Mouse (Mus musculus): ENCODE results near the gene Ap1b1. TPM values are rescaled to one million over a fixed set of nuclear protein-coding genes. Genes with fewer than 3 reads are reported as not detected.
A peak's percentile ranks its signal among the peaks of the same experiment; 100 is the strongest.

Ap1b1 gene
- polyA plus RNA-seq, 1 experiment from 2014 or later, result 110 TPM

GRCm38 (mm10) chr11:5040585-5040984 is 54.0 kb downstream of the Ap1b1 start:
- no peaks in the 10 kb centered on the region for H3K27me3 ChIP-seq (replicated peaks)
- no peaks in the 10 kb centered on the region for H3K4me1 ChIP-seq
- H3K4me2 ChIP-seq, result no peak overlapping the region
- ATAC-seq, result no peak
- no peak overlapping the region for H3K4me3 ChIP-seq
- no peaks in the 10 kb centered on the region for H3K9me3 ChIP-seq (replicated peaks)
- no peak overlapping the region for H3K27ac ChIP-seq
- H3K9ac ChIP-seq, result no peak overlapping the region
- H3K36me3 ChIP-seq, result peaks cover 76% of the 10 kb centered on the region
- WGBS (ENCODE audit: insufficient replicate concordance), result 88% methylated on average over 5 of the region's 5 CpGs

GRCm38 (mm10) chr11:5041144-5041780 is 54.6 kb downstream of the Ap1b1 start:
- WGBS (ENCODE audit: insufficient replicate concordance), result 82% methylated on average over 18 of the region's 18 CpGs
- no peaks in the 10 kb centered on the region for H3K4me1 ChIP-seq
- peaks cover 4% of the 10 kb centered on the region; the same call in 1 of the 2 replicates for H3K27me3 ChIP-seq (replicated peaks)
- no peak overlapping the region for H3K9ac ChIP-seq
- H3K27ac ChIP-seq, result no peak overlapping the region
- H3K9me3 ChIP-seq (replicated peaks), result no peaks in the 10 kb centered on the region
- no peak overlapping the region for H3K4me2 ChIP-seq
- H3K4me3 ChIP-seq, result no peak overlapping the region
- no peak for ATAC-seq
- H3K36me3 ChIP-seq, result peaks cover 69% of the 10 kb centered on the region

- H3K4me1 ChIP-seq, result peaks cover under 1% of the 10 kb centered on the region; the same call in 1 of the 2 replicates
- no peak overlapping the region for H3K27ac ChIP-seq
- H3K36me3 ChIP-seq, result peaks cover 54% of the 10 kb centered on the region
- 84% methylated on average over 8 of the region's 8 CpGs for WGBS (ENCODE audit: insufficient replicate concordance)
- ATAC-seq, result no peak
- peaks cover 8% of the 10 kb centered on the region for H3K27me3 ChIP-seq (replicated peaks)
- no peak overlapping the region for H3K4me2 ChIP-seq
- no peak overlapping the region for H3K4me3 ChIP-seq
- H3K9ac ChIP-seq, result no peak overlapping the region
- no peaks in the 10 kb centered on the region for H3K9me3 ChIP-seq (replicated peaks)
These were observed 56.2 kb downstream of the Ap1b1 start for GRCm38 (mm10) chr11:5042645-5043381.

GRCm38 (mm10) chr11:5046321-5046926 is 59.8 kb downstream of the Ap1b1 start:
- WGBS (ENCODE audit: insufficient replicate concordance), result 41% methylated on average over 12 of the region's 12 CpGs
- no peak overlapping the region for H3K4me3 ChIP-seq
- H3K4me1 ChIP-seq, result peaks cover 8% of the 10 kb centered on the region
- no peak overlapping the region for H3K27ac ChIP-seq
- peaks cover 17% of the 10 kb centered on the region for H3K36me3 ChIP-seq
- no peak overlapping the region for H3K9ac ChIP-seq
- no peak overlapping the region for H3K4me2 ChIP-seq
- H3K9me3 ChIP-seq (replicated peaks), result no peaks in the 10 kb centered on the region
- no peak for ATAC-seq
- peaks cover 26% of the 10 kb centered on the region for H3K27me3 ChIP-seq (replicated peaks)

GRCm38 (mm10) chr11:5051629-5052028 is 65.0 kb downstream of the Ap1b1 start:
- H3K36me3 ChIP-seq, result no peaks in the 10 kb centered on the region
- no peak overlapping the region for H3K9ac ChIP-seq
- H3K4me1 ChIP-seq, result peaks cover 8% of the 10 kb centered on the region
- no peak overlapping the region for H3K4me3 ChIP-seq
- no peak overlapping the region for H3K27ac ChIP-seq
- 83% methylated on average over 10 of the region's 10 CpGs for WGBS (ENCODE audit: insufficient replicate concordance)
- peaks cover 39% of the 10 kb centered on the region for H3K27me3 ChIP-seq (replicated peaks)
- H3K9me3 ChIP-seq (replicated peaks), result no peaks in the 10 kb centered on the region
- no peak for ATAC-seq
- no peak overlapping the region for H3K4me2 ChIP-seq

GRCm38 (mm10) chr11:5052200-5052854 is 65.7 kb downstream of the Ap1b1 start:
- Histone ChIP-seq H3K9ac (no peak overlapping the region), H3K4me1 (peaks cover 8% of the 10 kb centered on the region), H3K4me2 (no peak overlapping the region), H3K36me3 (no peaks in the 10 kb centered on the region), H3K4me3 (no peak overlapping the region), H3K9me3 (replicated peaks) (no peaks in the 10 kb centered on the region), H3K27ac (no peak overlapping the region), H3K27me3 (replicated peaks) (peaks cover 44% of the 10 kb centered on the region)
- WGBS (ENCODE audit: insufficient replicate concordance), result 64% methylated on average over 10 of the region's 10 CpGs
- no peak for ATAC-seq

GRCm38 (mm10) chr11:5054151-5054550 is 67.5 kb downstream of the Ap1b1 start:
- WGBS (ENCODE audit: insufficient replicate concordance), result 73% methylated on average over 14 of the region's 14 CpGs
- Histone ChIP-seq H3K4me1 (peaks cover 9% of the 10 kb centered on the region), H3K9me3 (replicated peaks) (no peaks in the 10 kb centered on the region), H3K4me2 (no peak overlapping the region), H3K4me3 (no peak overlapping the region), H3K27ac (no peak overlapping the region), H3K36me3 (no peaks in the 10 kb centered on the region), H3K9ac (no peak overlapping the region), H3K27me3 (replicated peaks) (peaks cover 63% of the 10 kb centered on the region)
- no peak for ATAC-seq

- Histone ChIP-seq H3K36me3 (no peaks in the 10 kb centered on the region), H3K27ac (no peak overlapping the region), H3K9ac (no peak overlapping the region), H3K27me3 (replicated peaks) (peaks cover 66% of the 10 kb centered on the region), H3K4me2 (no peak overlapping the region), H3K4me3 (no peak overlapping the region), H3K9me3 (replicated peaks) (no peaks in the 10 kb centered on the region), H3K4me1 (peaks cover 9% of the 10 kb centered on the region)
- ATAC-seq, result no peak
- 67% methylated on average over 6 of the region's 6 CpGs for WGBS (ENCODE audit: insufficient replicate concordance)
These were observed 68.2 kb downstream of the Ap1b1 start for GRCm38 (mm10) chr11:5054874-5055273.

- H3K4me1 ChIP-seq, result peaks cover 13% of the 10 kb centered on the region
- no peak for ATAC-seq
- no peak overlapping the region for H3K27ac ChIP-seq
- no peaks in the 10 kb centered on the region for H3K9me3 ChIP-seq (replicated peaks)
- no peak overlapping the region for H3K4me2 ChIP-seq
- H3K9ac ChIP-seq, result no peak overlapping the region
- H3K36me3 ChIP-seq, result peaks cover 7% of the 10 kb centered on the region; the same call in 1 of the 2 replicates
- no peak overlapping the region for H3K4me3 ChIP-seq
- peaks cover 67% of the 10 kb centered on the region for H3K27me3 ChIP-seq (replicated peaks)
- 46% methylated on average over 23 of the region's 23 CpGs for WGBS (ENCODE audit: insufficient replicate concordance)
These were observed 69.6 kb downstream of the Ap1b1 start for GRCm38 (mm10) chr11:5055945-5056938.

GRCm38 (mm10) chr11:5057064-5057463 is 70.4 kb downstream of the Ap1b1 start:
- 61% methylated on average over 8 of the region's 8 CpGs for WGBS (ENCODE audit: insufficient replicate concordance)
- H3K9ac ChIP-seq, result no peak overlapping the region
- no peak overlapping the region for H3K4me2 ChIP-seq
- H3K4me3 ChIP-seq, result no peak overlapping the region
- no peak overlapping the region for H3K27ac ChIP-seq
- no peak for ATAC-seq
- peaks cover 73% of the 10 kb centered on the region for H3K27me3 ChIP-seq (replicated peaks)
- no peaks in the 10 kb centered on the region for H3K9me3 ChIP-seq (replicated peaks)
- peaks cover 7% of the 10 kb centered on the region; the same call in 1 of the 2 replicates for H3K36me3 ChIP-seq
- peaks cover 21% of the 10 kb centered on the region for H3K4me1 ChIP-seq

GRCm38 (mm10) chr11:5057541-5057855 is 70.9 kb downstream of the Ap1b1 start:
- WGBS (ENCODE audit: insufficient replicate concordance), result 18% methylated on average over 8 of the region's 8 CpGs
- Histone ChIP-seq H3K9ac (no peak overlapping the region), H3K4me1 (peaks cover 26% of the 10 kb centered on the region), H3K27me3 (replicated peaks) (peaks cover 77% of the 10 kb centered on the region), H3K4me3 (peak overlapping the region; percentile 47), H3K36me3 (peaks cover 10% of the 10 kb centered on the region; the same call in 1 of the 2 replicates), H3K9me3 (replicated peaks) (no peaks in the 10 kb centered on the region), H3K4me2 (peak overlapping the region; percentile 70), H3K27ac (no peak overlapping the region)
- no peak for ATAC-seq

Measured in liver, embryonic 12.5 days (tissue).